Mouse (Mus musculus) embryonic facial prominence, embryonic 10.5 days (tissue): ENCODE measurements around the gene Slc17a3. TPM values are rescaled to one million over a fixed set of nuclear protein-coding genes. Genes with fewer than 3 reads are reported as not detected.
A peak's percentile ranks its signal among the peaks of the same experiment; 100 is the strongest.

Experiments used
- DNase-seq: peaks from one replicate; pipeline ENCODE4 v3.0.0-alpha.2; 2017; ENCODE audit warnings: low spot score
- H3K27ac ChIP-seq: fragments of 300-500 bp; sonication (generic); replicated peaks from 2 replicates; pipeline ENCODE4 v1.5.1; 2016; ENCODE audit warnings: mild to moderate bottlenecking
- H3K27me3 ChIP-seq: fragments of 300-500 bp; sonication (generic); replicated peaks from 2 replicates; pipeline ENCODE4 v1.6.1; 2016; ENCODE audit warnings: low read depth, mild to moderate bottlenecking; ENCODE audit not compliant: poor library complexity, severe bottlenecking
- H3K36me3 ChIP-seq: fragments of 300-500 bp; sonication (generic); replicated peaks from 2 replicates; pipeline ENCODE4 v1.6.1; 2016; ENCODE audit warnings: mild to moderate bottlenecking, moderate library complexity
- H3K4me1 ChIP-seq: fragments of 300-500 bp; sonication (generic); 2 replicates; pipeline ENCODE4 v1.6.1; 2016
- H3K4me3 ChIP-seq: fragments of 300-500 bp; sonication (generic); 2 replicates; pipeline ENCODE4 v1.5.1; 2016; ENCODE audit warnings: mild to moderate bottlenecking, moderate library complexity
- H3K9me3 ChIP-seq: fragments of 300-500 bp; sonication (generic); 2 replicates; pipeline ENCODE4 v1.6.1; 2016; ENCODE audit warnings: mild to moderate bottlenecking
- WGBS: fragments of 180-500 bp; shearing (Covaris S2); methylation state at CpG from one replicate; pipeline ENCODE4 v1.1.7; 2016; 5-methylcytosine and 5-hydroxymethylcytosine counted together
- polyA plus RNA-seq: library from polyadenylated mRNA; unstranded; fragments of >200 nt; fragmentation: Nextera tagmentation; extraction: Ambion mirVana; gene quantifications from 2 replicates; pipeline ENCODE4 v1.2.1, GENCODE M21; 2016

The Slc17a3 gene
- polyA plus RNA-seq, 1 experiment from 2014 or later, result not detected

DNA sequence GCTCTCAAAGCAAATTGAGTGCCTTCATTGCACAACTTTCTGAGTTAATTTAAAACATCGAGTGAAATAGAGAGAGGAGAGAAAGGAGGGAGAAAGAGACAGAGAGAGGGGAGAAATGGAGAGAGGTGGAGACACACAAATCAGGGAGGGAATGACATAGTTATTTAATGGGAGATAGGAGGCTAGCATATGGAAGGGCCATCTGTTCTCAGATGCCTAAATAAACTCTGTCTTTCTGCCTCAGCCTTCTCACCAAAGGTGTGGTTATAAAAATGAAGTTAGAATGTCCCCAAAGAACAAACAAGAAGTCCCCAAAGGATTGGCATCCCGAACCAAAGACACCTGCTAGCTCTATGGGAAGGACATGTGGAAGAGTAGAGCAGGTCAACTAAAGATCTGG, 10.1 kb downstream of the Slc17a3 start:
- H3K9me3 ChIP-seq, result no peaks in the 10 kb centered on the region

DNA sequence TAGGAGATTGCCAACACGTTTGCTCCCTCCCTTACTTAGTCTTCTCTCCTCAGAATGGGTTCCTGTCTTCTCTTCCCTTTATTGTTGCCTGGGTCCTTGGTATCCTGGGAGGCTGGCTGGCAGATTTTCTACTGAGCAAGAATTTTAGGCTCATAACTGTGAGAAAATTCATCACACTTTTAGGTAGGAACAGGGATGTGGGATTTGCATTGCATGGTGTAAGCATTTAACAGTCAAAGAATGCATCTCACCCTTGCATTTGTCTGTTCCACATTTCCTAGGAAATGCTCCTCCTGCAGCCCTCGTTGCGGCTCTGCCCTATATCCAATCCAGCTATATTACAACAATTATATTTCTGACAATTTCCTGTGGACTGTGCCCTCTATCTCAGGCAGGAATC, 17.2 kb downstream of the Slc17a3 start:
- H3K27me3 ChIP-seq, result no peaks in the 10 kb centered on the region
- no peak for DNase-seq
- 68% methylated on average over 3 of the region's 3 CpGs for WGBS
- H3K4me1 ChIP-seq, result no peaks in the 10 kb centered on the region
- no peak overlapping the region for H3K4me3 ChIP-seq
- no peaks in the 10 kb centered on the region for H3K36me3 ChIP-seq
- H3K27ac ChIP-seq, result no peak overlapping the region
- H3K9me3 ChIP-seq, result no peaks in the 10 kb centered on the region

More for the DNA sequence above, 10.1 kb downstream of the Slc17a3 start:
- Histone ChIP-seq H3K4me1 (no peaks in the 10 kb centered on the region), H3K27me3 (no peaks in the 10 kb centered on the region), H3K27ac (no peak overlapping the region), H3K4me3 (no peak overlapping the region), H3K36me3 (no peaks in the 10 kb centered on the region)
- DNase-seq, result no peak
- WGBS, result 92% methylated on average over 2 of the region's 2 CpGs

GRCm38 (mm10) chr13:23861815-23862214, 22.6 kb downstream of the Slc17a3 start:
- Histone ChIP-seq H3K27ac (no peak overlapping the region), H3K27me3 (no peaks in the 10 kb centered on the region), H3K4me3 (no peak overlapping the region)

GRCm38 (mm10) chr13:23864711-23865110, 25.5 kb downstream of the Slc17a3 start:
- no peak overlapping the region for H3K27ac ChIP-seq
- no peaks in the 10 kb centered on the region for H3K27me3 ChIP-seq
- no peak overlapping the region for H3K4me3 ChIP-seq
- DNase-seq, result no peak
- 87% methylated on average over 9 of the region's 9 CpGs for WGBS
- no peaks in the 10 kb centered on the region for H3K36me3 ChIP-seq
- peaks cover 3% of the 10 kb centered on the region for H3K4me1 ChIP-seq
- H3K9me3 ChIP-seq, result no peaks in the 10 kb centered on the region

More at GRCm38 (mm10) chr13:23861815-23862214, 22.6 kb downstream of the Slc17a3 start:
- no peak for DNase-seq
- Histone ChIP-seq H3K4me1 (peaks cover 3% of the 10 kb centered on the region), H3K36me3 (no peaks in the 10 kb centered on the region), H3K9me3 (no peaks in the 10 kb centered on the region)

- Histone ChIP-seq H3K4me3 (no peak overlapping the region), H3K4me1 (peaks cover 3% of the 10 kb centered on the region), H3K27ac (no peak overlapping the region; the same call in 1 of the 2 replicates), H3K36me3 (no peaks in the 10 kb centered on the region), H3K9me3 (no peaks in the 10 kb centered on the region), H3K27me3 (no peaks in the 10 kb centered on the region)
- 78% methylated on average over 9 of the region's 9 CpGs for WGBS
- DNase-seq, result no peak
These were observed 27.0 kb downstream of the Slc17a3 start for GRCm38 (mm10) chr13:23866086-23866710.

- H3K27me3 ChIP-seq, result no peaks in the 10 kb centered on the region
- DNase-seq, result no peak
- H3K9me3 ChIP-seq, result no peaks in the 10 kb centered on the region
- peaks cover 3% of the 10 kb centered on the region for H3K4me1 ChIP-seq
- no peak overlapping the region for H3K4me3 ChIP-seq
- no peak overlapping the region for H3K27ac ChIP-seq
- no peaks in the 10 kb centered on the region for H3K36me3 ChIP-seq
- WGBS, result 90% methylated on average over 6 of the region's 6 CpGs
These were observed 27.8 kb downstream of the Slc17a3 start for GRCm38 (mm10) chr13:23867000-23867399.

DNA sequence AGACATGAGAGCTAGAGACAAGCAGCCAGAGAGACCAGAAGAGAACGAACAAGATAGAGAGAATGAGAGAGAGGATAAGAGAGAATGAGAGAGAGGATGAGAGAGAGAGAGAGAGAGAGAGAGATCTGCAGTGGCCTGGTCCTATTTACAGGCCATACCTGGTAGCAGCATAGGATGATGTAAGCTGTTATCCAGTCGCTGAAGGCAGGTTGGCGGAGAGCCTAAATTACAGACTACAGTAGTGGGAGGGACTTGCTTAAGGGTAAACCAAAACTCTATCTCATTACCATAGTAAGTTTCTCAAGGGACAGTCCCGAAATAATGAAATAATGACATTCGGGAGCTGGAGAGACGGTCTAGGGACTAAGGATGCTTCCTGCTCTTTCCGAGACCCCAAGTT, 28.2 kb downstream of the Slc17a3 start, which contains the start of gene Slc17a1:
Gene Slc17a1 (plus strand): TSS at position 346 of the 400 bp plus-strand sequence.
- H3K27me3 ChIP-seq, result no peaks in the 10 kb centered on the region
- peaks cover 3% of the 10 kb centered on the region for H3K4me1 ChIP-seq
- H3K27ac ChIP-seq, result no peak within 1 kb of the TSS
- WGBS, result 89% methylated on average over 7 of the region's 7 CpGs
- no peaks in the 10 kb centered on the region for H3K9me3 ChIP-seq
- DNase-seq, result no peak
- no peak within 1 kb of the TSS for H3K4me3 ChIP-seq
- no peaks in the 10 kb centered on the region for H3K36me3 ChIP-seq

- Histone ChIP-seq H3K4me3 (no peak overlapping the region), H3K9me3 (no peaks in the 10 kb centered on the region), H3K4me1 (peaks cover 3% of the 10 kb centered on the region), H3K27ac (no peak overlapping the region), H3K36me3 (no peaks in the 10 kb centered on the region), H3K27me3 (no peaks in the 10 kb centered on the region)
- WGBS, result 87% methylated on average over 8 of the region's 8 CpGs
- DNase-seq, result no peak
These were observed 29.7 kb downstream of the Slc17a3 start for GRCm38 (mm10) chr13:23868790-23869533.

DNA sequence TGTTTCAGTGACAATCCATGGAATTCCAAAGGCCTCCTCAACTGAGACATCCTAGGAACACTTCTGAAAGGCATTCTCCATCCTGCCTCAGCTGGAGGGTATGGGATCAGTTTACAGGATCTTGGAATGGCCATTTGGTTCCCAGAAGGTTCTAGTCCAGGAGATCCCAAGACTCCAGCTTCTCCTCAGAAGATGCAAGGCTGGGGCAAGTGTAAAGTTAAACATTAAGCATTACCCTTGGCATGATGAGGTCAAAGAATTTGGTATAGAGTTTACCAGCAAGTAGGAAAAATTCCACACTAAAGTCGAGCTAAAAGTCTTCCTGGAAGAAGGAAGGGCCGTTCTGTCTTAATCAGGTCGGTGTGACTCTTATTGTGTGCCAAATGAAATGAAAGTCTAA, 30.8 kb downstream of the Slc17a3 start:
- no peak for DNase-seq
- Histone ChIP-seq H3K36me3 (no peaks in the 10 kb centered on the region), H3K4me3 (no peak overlapping the region), H3K9me3 (no peaks in the 10 kb centered on the region), H3K27ac (no peak overlapping the region), H3K4me1 (peaks cover 3% of the 10 kb centered on the region), H3K27me3 (no peaks in the 10 kb centered on the region)
- 80% methylated on average over 3 of the region's 3 CpGs for WGBS

- Histone ChIP-seq H3K36me3 (no peaks in the 10 kb centered on the region), H3K4me3 (no peak overlapping the region), H3K27me3 (no peaks in the 10 kb centered on the region), H3K4me1 (no peaks in the 10 kb centered on the region), H3K27ac (no peak overlapping the region), H3K9me3 (no peaks in the 10 kb centered on the region)
- no peak for DNase-seq
- WGBS, result 82% methylated on average over 5 of the region's 5 CpGs
These were observed 33.9 kb downstream of the Slc17a3 start for GRCm38 (mm10) chr13:23873141-23873540.

DNA sequence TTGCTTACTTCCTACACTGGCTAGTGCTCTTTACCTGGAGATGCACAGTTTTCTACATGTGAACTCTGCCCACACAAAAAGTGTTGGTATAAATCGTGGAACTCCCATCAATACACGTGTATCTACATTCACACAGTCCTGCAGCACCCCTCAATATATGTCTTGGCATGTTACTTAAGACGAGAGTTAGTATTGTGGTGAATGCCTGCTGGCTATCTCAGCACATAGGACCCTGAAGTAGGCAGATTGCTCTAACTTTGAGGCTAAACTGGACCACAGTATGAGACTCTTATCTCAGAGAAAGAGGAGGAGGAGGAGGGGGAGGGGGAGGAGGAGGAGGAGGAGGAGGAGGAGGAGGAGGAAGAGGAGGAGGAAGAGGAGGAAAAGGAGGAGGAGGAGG, 39.9 kb downstream of the Slc17a3 start:
- 80% methylated on average over 3 of the region's 3 CpGs for WGBS
- Histone ChIP-seq H3K36me3 (no peaks in the 10 kb centered on the region), H3K4me3 (no peak overlapping the region), H3K9me3 (no peaks in the 10 kb centered on the region), H3K27me3 (no peaks in the 10 kb centered on the region), H3K4me1 (no peaks in the 10 kb centered on the region), H3K27ac (no peak overlapping the region)
- no peak for DNase-seq

GRCm38 (mm10) chr13:23879636-23880035, 40.4 kb downstream of the Slc17a3 start:
- no peak overlapping the region for H3K27ac ChIP-seq
- no peaks in the 10 kb centered on the region for H3K9me3 ChIP-seq
- no peak overlapping the region for H3K4me3 ChIP-seq
- no peaks in the 10 kb centered on the region for H3K36me3 ChIP-seq
- WGBS, result 88% methylated on average over 5 of the region's 5 CpGs
- DNase-seq, result no peak
- H3K4me1 ChIP-seq, result no peaks in the 10 kb centered on the region
- no peaks in the 10 kb centered on the region for H3K27me3 ChIP-seq

- peak; percentile 13 for DNase-seq
These were observed 46.3 kb downstream of the Slc17a3 start for GRCm38 (mm10) chr13:23885540-23885939.

More at GRCm38 (mm10) chr13:23885540-23885939, 46.3 kb downstream of the Slc17a3 start:
- H3K4me1 ChIP-seq, result peaks cover 16% of the 10 kb centered on the region
- H3K36me3 ChIP-seq, result no peaks in the 10 kb centered on the region
- WGBS, result 38% methylated on average over 2 of the region's 2 CpGs
- no peak overlapping the region for H3K4me3 ChIP-seq
- no peaks in the 10 kb centered on the region for H3K9me3 ChIP-seq
- H3K27me3 ChIP-seq, result no peaks in the 10 kb centered on the region
- no peak overlapping the region for H3K27ac ChIP-seq
